Mouse (Mus musculus): ENCODE measurements around the gene Rxfp1.

- TF ChIP-seq E2F4 (IDR thresholded peaks at IDR 0.05; ENCODE audit: insufficient read depth) (no peak), POLR2A (IDR thresholded peaks at IDR 0.05; ENCODE audit: insufficient read length, low read depth) (no peak), POLR2AphosphoS2 (IDR thresholded peaks at IDR 0.05; ENCODE audit: insufficient read length, low read depth) (no peak)
These were observed 110.0 kb downstream of the Rxfp1 start for GRCm38 (mm10) chr3:79627484-79628181.

All from myocyte (in vitro differentiated cells).